Mouse (Mus musculus): ENCODE measurements at regions not wholly inside any gene's neighbourhood (a gene's known extent, or its start where the extent isn't known, plus 50 kb on each side); places are given as distances from the start of the nearest gene placed in this dataset.
"Not testable (repeated sequence)": the region's sequence is repeated elsewhere in the genome, so short reads cannot be mapped to it uniquely, and the experiment has no call there.

- intact Hi-C loops (cut with DNase I), result loop anchor here (10.0 kb wide), 3 partner anchors 79 to 209 kb away; no protein-coding TSS in a partner anchor
- DNase-seq (ENCODE audit: low spot score in 2 of 2), result peak in 1 of 2 experiments; percentile 72
Observed at GRCm38 (mm10) chr2:116444163-116444562, 378.5 kb upstream of the Meis2 start.

GRCm38 (mm10) chr2:116440252-116440651 is 374.6 kb upstream of the Meis2 start:
- no peak for DNase-seq (ENCODE audit: low spot score in 2 of 2)
- intact Hi-C loops (cut with DNase I), result loop anchor here (10.0 kb wide), 3 partner anchors 75 to 205 kb away; no protein-coding TSS in a partner anchor

DNA sequence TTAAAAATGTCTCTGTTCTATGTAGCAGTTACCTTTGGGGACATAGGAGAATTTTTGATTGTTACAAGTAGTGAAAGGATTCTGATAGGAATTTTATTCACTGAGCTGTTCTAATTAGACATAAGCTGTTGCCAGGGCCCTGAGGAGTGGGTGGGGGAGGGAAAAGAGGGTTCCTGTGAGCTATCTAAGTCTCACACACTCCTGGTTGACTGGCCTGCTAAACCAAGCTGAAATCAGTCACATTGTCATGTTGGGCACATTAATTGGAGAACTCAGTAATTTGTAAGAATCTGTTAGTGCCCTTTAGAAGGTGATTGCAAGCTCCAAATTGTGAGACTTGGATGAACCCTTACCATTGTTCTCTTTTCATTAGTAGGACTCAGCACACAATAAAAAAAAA is 367.8 kb upstream of the Meis2 start:
- intact Hi-C loops (cut with DNase I), result no loop called here
- DNase-seq (ENCODE audit: low spot score in 2 of 2), result no peak

GRCm38 (mm10) chr2:116424131-116424530 is 358.5 kb upstream of the Meis2 start:
- DNase-seq (ENCODE audit: low spot score in 2 of 2), result no peak
- intact Hi-C loops (cut with DNase I), result no loop called here

DNA sequence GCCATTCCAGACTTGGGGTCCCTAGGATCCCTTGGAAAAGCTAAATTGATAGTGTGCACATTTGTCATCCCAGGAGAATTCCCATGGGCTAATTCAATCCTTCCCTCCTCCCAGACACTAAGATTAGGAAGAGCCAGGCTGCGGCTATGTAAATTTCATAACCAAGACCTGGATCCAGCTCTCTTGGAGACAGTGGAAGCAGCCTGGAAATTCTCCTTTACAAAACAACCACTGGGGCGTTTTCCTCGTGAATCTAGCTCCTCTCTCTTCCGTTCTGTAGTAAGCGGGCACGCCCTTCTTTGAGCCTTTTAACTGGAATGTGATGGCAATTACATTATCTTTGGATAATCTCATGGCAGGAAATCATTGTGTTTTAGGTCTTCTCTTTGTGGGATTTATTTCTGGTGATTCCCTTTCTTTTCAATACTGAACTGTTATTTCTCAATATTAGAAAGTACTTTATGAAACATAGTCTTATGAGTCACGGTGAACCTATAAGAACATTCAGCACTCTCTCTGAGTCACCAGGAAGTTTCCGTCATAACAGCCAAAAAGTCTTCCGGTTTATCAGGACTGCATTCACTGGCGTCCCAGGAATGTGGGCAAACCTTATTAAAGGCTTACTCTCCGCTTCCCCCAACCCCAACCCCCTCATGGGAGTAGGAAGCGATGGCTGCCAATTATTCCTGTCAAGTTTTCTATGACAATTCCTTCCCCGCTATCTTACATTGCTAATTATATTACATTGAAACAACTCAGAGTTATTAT is 352.0 kb upstream of the Meis2 start:
- intact Hi-C loops (cut with DNase I), result loop anchor here (10.0 kb wide), 1 partner anchor 183 kb away; no protein-coding TSS in a partner anchor

DNA sequence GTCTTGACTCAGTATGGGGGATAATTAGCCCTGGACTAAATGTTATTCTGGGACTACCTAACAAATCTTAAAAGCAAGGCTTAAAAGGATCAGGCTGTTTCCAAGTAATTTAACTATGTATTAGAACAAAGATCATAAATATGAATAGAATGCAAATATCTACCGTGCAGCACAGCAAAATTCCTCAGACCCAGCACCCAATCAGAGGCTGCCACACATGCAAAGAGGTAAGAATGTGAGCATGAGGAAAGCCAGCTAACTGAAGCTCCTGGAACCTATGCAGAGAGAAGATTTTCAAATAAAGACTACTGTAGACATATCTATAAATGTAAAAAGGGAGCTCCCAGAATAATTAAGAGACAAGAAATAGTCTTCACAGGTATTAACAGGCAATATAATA is 350.1 kb upstream of the Meis2 start:
- intact Hi-C loops (cut with DNase I), result loop anchor here (10.0 kb wide), 1 partner anchor 181 kb away; no protein-coding TSS in a partner anchor
- no peak for DNase-seq (ENCODE audit: low spot score in 2 of 2)

More for the DNA sequence above, 352.0 kb upstream of the Meis2 start:
- peak in 1 of 2 experiments; percentile 12 for DNase-seq (ENCODE audit: low spot score in 2 of 2)

- no peak for DNase-seq (ENCODE audit: low spot score in 2 of 2)
Observed at GRCm38 (mm10) chr2:116402113-116402512, 336.5 kb upstream of the Meis2 start.

GRCm38 (mm10) chr2:116399966-116400365 is 334.3 kb upstream of the Meis2 start:
- DNase-seq (ENCODE audit: low spot score in 2 of 2), result no peak
- intact Hi-C loops (cut with DNase I), result no loop called here

More at GRCm38 (mm10) chr2:116402113-116402512, 336.5 kb upstream of the Meis2 start:
- intact Hi-C loops (cut with DNase I), result no loop called here

- no peak for DNase-seq (ENCODE audit: low spot score in 2 of 2)
- intact Hi-C loops (cut with DNase I), result loop anchor here (10.0 kb wide), 1 partner anchor 76 kb away; no protein-coding TSS in a partner anchor
Observed at GRCm38 (mm10) chr2:116368811-116369210, 303.2 kb upstream of the Meis2 start.

DNA sequence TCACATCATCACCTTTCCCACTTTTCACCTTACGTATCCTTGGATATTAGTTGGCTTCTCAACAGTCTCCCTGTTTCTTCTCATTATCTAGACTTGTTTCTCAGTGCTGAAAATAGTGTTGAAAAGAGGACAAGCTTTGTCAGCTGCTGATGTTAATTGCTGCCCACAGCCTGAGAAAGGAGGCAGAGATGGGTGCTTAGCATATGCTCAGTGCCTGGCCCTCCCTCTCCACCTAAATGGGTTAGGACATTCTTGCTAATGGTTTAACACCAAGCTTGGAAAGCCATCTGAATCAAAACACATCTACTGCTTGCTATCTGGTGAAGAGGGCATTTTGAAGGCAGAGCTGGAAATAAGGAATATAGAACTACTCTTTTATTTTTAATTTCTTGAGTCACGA is 298.5 kb upstream of the Meis2 start:
- peak in 1 of 2 experiments; percentile 78 for DNase-seq (ENCODE audit: low spot score in 2 of 2)

GRCm38 (mm10) chr2:116358145-116358544 is 292.5 kb upstream of the Meis2 start:
- DNase-seq (ENCODE audit: low spot score in 2 of 2), result no peak
- intact Hi-C loops (cut with DNase I), result no loop called here

More for the DNA sequence above, 298.5 kb upstream of the Meis2 start:
- intact Hi-C loops (cut with DNase I), result loop anchor here (10.0 kb wide), 1 partner anchor 81 kb away; no protein-coding TSS in a partner anchor

DNA sequence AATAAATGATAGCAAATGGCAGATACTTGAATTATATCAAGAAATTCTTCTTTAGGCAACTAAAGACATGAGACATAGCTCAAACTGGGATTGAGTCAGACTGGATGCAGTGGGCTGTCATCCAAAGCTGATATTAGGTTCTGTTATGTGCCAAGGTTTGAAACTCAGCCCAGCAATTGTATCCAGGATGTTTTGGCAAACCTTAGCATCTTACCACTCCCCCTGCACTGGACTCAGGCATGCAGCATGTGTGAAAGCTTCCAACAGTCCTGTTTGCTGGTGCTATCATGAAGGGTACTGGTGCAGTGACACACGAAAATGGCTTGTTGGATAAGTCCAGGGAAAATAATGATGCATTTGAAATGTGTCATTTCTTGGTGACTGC is 282.9 kb upstream of the Meis2 start:
- intact Hi-C loops (cut with DNase I), result no loop called here
- DNase-seq (ENCODE audit: low spot score in 2 of 2), result no peak

- peak in 1 of 2 experiments; percentile 21 for DNase-seq (ENCODE audit: low spot score in 2 of 2)
- intact Hi-C loops (cut with DNase I), result no loop called here
Observed at GRCm38 (mm10) chr2:116347827-116348529, 282.3 kb upstream of the Meis2 start.

- intact Hi-C loops (cut with DNase I), result no loop called here
- no peak for DNase-seq (ENCODE audit: low spot score in 2 of 2)
Observed at GRCm38 (mm10) chr2:116331801-116332200, 266.2 kb upstream of the Meis2 start.

- DNase-seq (ENCODE audit: low spot score in 2 of 2), result no peak
- intact Hi-C loops (cut with DNase I), result no loop called here
Observed at GRCm38 (mm10) chr2:116322039-116322770, 256.6 kb upstream of the Meis2 start.

GRCm38 (mm10) chr2:116299551-116299950 is 233.9 kb upstream of the Meis2 start:
- intact Hi-C loops (cut with DNase I), result no loop called here

DNA sequence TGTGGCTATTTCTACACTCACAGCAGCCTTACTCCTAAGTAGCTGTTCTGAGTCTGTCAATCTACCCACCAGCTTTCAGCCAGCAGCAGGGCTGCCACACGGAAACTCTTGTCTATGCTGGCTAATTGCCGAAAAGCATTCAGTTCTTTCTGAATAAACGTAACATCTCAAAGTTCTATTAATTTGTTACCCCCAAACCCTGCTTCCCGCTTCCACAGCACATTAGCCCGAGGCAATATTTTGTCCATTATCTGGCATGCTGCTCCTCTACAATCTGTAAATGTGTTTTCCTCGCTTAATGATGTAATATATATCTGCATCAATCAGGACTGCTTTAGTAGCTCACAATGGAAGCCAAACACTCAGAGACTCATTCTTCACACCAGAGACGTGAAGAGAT is 224.2 kb upstream of the Meis2 start:
- DNase-seq (ENCODE audit: low spot score in 2 of 2), result no peak
- intact Hi-C loops (cut with DNase I), result no loop called here

More at GRCm38 (mm10) chr2:116299551-116299950, 233.9 kb upstream of the Meis2 start:
- DNase-seq (ENCODE audit: low spot score in 2 of 2), result no peak

- intact Hi-C loops (cut with DNase I); DNase-seq (ENCODE audit: low spot score in 2 of 2): not testable (repeated sequence)
Observed at GRCm38 (mm10) chr2:116243191-116243590, 177.6 kb upstream of the Meis2 start.

DNA sequence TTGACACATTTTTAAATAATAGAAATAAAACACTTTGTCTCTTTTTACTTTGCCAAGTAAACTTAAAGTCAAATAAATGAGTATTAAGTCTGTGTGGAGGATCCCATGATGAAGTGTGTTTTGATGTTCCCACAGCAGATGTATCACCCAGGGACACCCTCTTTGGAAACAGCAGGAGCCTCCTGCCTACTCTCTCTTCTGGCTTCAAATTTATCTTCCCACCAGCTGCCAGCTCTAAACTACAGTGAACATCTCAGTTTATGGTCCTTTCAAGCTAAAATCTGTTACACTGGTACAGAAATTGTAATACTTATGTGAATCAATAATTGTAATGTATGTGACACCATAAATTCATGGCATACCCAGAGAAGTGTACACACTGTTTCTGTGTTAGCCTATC is 171.1 kb upstream of the Meis2 start:
- peak; percentile 21 to 86 for DNase-seq (ENCODE audit: low spot score in 2 of 2)
- intact Hi-C loops (cut with DNase I), result loop anchor here (10.0 kb wide), 3 partner anchors 178 to 488 kb away; no protein-coding TSS in a partner anchor

GRCm38 (mm10) chr2:116232793-116233192 is 167.2 kb upstream of the Meis2 start:
- peak in 1 of 2 experiments; percentile 60 for DNase-seq (ENCODE audit: low spot score in 2 of 2)
- intact Hi-C loops (cut with DNase I), result loop anchor here (10.0 kb wide), 3 partner anchors 182 to 492 kb away; no protein-coding TSS in a partner anchor

Data from left cerebral cortex, postnatal 25 days (tissue).